Mouse (Mus musculus) liver, embryonic 13.5 days (tissue): ENCODE measurements around the gene E130114P18Rik. TPM values are rescaled to one million over a fixed set of nuclear protein-coding genes. Genes with fewer than 3 reads are reported as not detected.

Experiments
- ATAC-seq: fragments of 200-750 bp; cut with Nextera tagmentation; 2 replicates; pipeline ENCODE4 v1.8.0; 2017; ENCODE audit warnings: low read depth, mild to moderate bottlenecking, moderate number of reproducible peaks, moderate library complexity
- DNase-seq: peaks from one replicate; pipeline ENCODE4 v3.0.0; 2022
- H3K27ac ChIP-seq: fragments of 300-500 bp; sonication (generic); 2 replicates; pipeline ENCODE4 v1.5.1; 2015; ENCODE audit warnings: moderate library complexity, mild to moderate bottlenecking, inconsistent platforms
- H3K27me3 ChIP-seq: fragments of 300-500 bp; sonication (generic); 2 replicates; pipeline ENCODE4 v1.6.1; 2015; ENCODE audit warnings: mild to moderate bottlenecking, inconsistent platforms
- H3K36me3 ChIP-seq: fragments of 300-500 bp; sonication (generic); 2 replicates; pipeline ENCODE4 v1.6.1; 2015; ENCODE audit warnings: mild to moderate bottlenecking, inconsistent platforms
- H3K4me1 ChIP-seq: fragments of 300-500 bp; sonication (generic); replicated peaks from 2 replicates; pipeline ENCODE4 v1.6.1; 2015; ENCODE audit warnings: inconsistent platforms
- H3K4me2 ChIP-seq: fragments of 300-500 bp; sonication (generic); 2 replicates; pipeline ENCODE4 v1.6.1; 2015; ENCODE audit warnings: inconsistent platforms, mild to moderate bottlenecking, moderate library complexity
- H3K4me3 ChIP-seq: fragments of 300-500 bp; sonication (generic); replicated peaks from 2 replicates; pipeline ENCODE4 v1.5.1; 2015; ENCODE audit warnings: mild to moderate bottlenecking, inconsistent platforms
- H3K9ac ChIP-seq: fragments of 300-500 bp; sonication (generic); 2 replicates; pipeline ENCODE4 v1.6.1; 2015; ENCODE audit warnings: mild to moderate bottlenecking, inconsistent platforms
- H3K9me3 ChIP-seq: fragments of 300-500 bp; sonication (generic); replicated peaks from 2 replicates; pipeline ENCODE4 v1.6.1; 2016; ENCODE audit warnings: inconsistent platforms
- WGBS: fragments of 180-500 bp; shearing (Covaris S2); methylation state at CpG from one replicate; pipeline ENCODE4 v1.1.7; 2015; ENCODE audit not compliant: insufficient replicate concordance; 5-methylcytosine and 5-hydroxymethylcytosine counted together
- polyA plus RNA-seq: library from polyadenylated mRNA; unstranded; fragments of >200 nt; fragmentation: Nextera tagmentation; extraction: Ambion mirVana; gene quantifications from 2 replicates; pipeline ENCODE4 v1.2.1, GENCODE M21; 2015

E130114P18Rik gene
- polyA plus RNA-seq, 1 experiment from 2014 or later = 0.09 TPM

GRCm38 (mm10) chr4:97663922-97664321 is 114.0 kb downstream of the E130114P18Rik start:
- ATAC-seq (no peak), DNase-seq (no peak)
- no peak overlapping the region for H3K4me2 ChIP-seq
- no peaks in the 10 kb centered on the region for H3K27me3 ChIP-seq
- no peak overlapping the region for H3K27ac ChIP-seq
- H3K9me3 ChIP-seq = no peaks in the 10 kb centered on the region
- 64% methylated on average over 6 of the region's 6 CpGs for WGBS
- no peak overlapping the region for H3K4me3 ChIP-seq
- H3K9ac ChIP-seq = no peak overlapping the region
- no peaks in the 10 kb centered on the region for H3K4me1 ChIP-seq
- H3K36me3 ChIP-seq = no peaks in the 10 kb centered on the region

GRCm38 (mm10) chr4:97662841-97663240 is 115.0 kb downstream of the E130114P18Rik start:
- 43% methylated on average over 11 of the region's 11 CpGs for WGBS
- H3K27me3 ChIP-seq = no peaks in the 10 kb centered on the region
- no peaks in the 10 kb centered on the region for H3K4me1 ChIP-seq
- no peaks in the 10 kb centered on the region for H3K9me3 ChIP-seq
- ATAC-seq = no peak
- H3K36me3 ChIP-seq = no peaks in the 10 kb centered on the region
- no peak for DNase-seq
- H3K27ac ChIP-seq = no peak overlapping the region
- H3K4me3 ChIP-seq = no peak overlapping the region
- H3K9ac ChIP-seq = no peak overlapping the region
- H3K4me2 ChIP-seq = no peak overlapping the region

GRCm38 (mm10) chr4:97661611-97662273 is 116.1 kb downstream of the E130114P18Rik start:
- H3K4me1 ChIP-seq = no peaks in the 10 kb centered on the region
- H3K36me3 ChIP-seq = no peaks in the 10 kb centered on the region
- H3K4me2 ChIP-seq = no peak overlapping the region
- H3K9me3 ChIP-seq = no peaks in the 10 kb centered on the region
- no peak overlapping the region for H3K9ac ChIP-seq
- no peak overlapping the region for H3K27ac ChIP-seq
- H3K27me3 ChIP-seq = no peaks in the 10 kb centered on the region
- no peak for ATAC-seq
- WGBS = 72% methylated on average over 10 of the region's 10 CpGs
- H3K4me3 ChIP-seq = no peak overlapping the region
- no peak for DNase-seq

DNA sequence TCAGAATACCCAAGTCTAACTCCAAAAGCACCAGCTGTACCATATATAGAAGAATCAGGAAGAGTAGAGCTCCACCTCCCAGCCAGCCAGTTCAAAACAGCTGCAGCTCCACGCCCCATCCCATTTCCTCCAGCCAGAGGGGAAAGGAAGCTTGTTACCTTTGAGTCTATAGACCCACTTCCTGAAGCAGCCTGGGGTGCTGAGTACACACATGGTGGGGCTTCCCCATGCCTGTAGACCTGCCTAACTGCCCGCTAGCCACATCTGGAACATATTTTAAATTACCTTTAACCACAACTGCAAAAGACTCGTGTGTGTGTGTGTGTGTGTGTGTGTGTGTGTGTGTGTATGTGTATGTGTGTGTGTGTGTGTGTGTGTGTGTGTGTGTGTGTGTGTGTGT is 120.3 kb downstream of the E130114P18Rik start:
- H3K36me3 ChIP-seq = no peaks in the 10 kb centered on the region
- no peaks in the 10 kb centered on the region for H3K9me3 ChIP-seq
- no peak overlapping the region for H3K9ac ChIP-seq
- H3K4me3 ChIP-seq = no peak overlapping the region
- DNase-seq (no peak), ATAC-seq (no peak)
- H3K4me1 ChIP-seq = no peaks in the 10 kb centered on the region
- no peak overlapping the region for H3K27ac ChIP-seq
- 37% methylated on average over 3 of the region's 3 CpGs for WGBS
- H3K4me2 ChIP-seq = no peak overlapping the region
- H3K27me3 ChIP-seq = no peaks in the 10 kb centered on the region

DNA sequence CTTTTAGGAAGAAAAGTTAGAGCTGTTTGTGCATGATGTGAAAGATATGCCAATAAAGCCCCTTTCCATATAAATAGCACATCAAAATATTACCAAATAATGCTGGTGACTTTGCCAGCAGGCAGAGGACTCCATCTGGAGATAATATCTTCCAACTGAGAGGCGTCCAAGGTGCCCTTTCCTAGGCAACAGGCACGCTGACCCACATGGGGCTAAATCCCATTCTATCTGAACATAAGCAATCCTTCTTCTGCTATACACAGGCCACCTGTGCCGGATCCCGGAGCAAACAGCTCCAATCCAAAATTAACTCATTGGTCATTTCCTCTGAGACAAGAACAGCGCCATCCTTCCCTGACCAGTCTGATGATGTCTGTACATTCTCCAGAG is 128.3 kb downstream of the E130114P18Rik start:
- DNase-seq (no peak), ATAC-seq (no peak)
- WGBS = 70% methylated on average over 5 of the region's 5 CpGs
- H3K27ac ChIP-seq = no peak overlapping the region
- H3K4me1 ChIP-seq = no peaks in the 10 kb centered on the region
- H3K27me3 ChIP-seq = no peaks in the 10 kb centered on the region
- no peak overlapping the region for H3K9ac ChIP-seq
- no peaks in the 10 kb centered on the region for H3K9me3 ChIP-seq
- H3K4me2 ChIP-seq = no peak overlapping the region
- H3K36me3 ChIP-seq = no peaks in the 10 kb centered on the region
- no peak overlapping the region for H3K4me3 ChIP-seq

DNA sequence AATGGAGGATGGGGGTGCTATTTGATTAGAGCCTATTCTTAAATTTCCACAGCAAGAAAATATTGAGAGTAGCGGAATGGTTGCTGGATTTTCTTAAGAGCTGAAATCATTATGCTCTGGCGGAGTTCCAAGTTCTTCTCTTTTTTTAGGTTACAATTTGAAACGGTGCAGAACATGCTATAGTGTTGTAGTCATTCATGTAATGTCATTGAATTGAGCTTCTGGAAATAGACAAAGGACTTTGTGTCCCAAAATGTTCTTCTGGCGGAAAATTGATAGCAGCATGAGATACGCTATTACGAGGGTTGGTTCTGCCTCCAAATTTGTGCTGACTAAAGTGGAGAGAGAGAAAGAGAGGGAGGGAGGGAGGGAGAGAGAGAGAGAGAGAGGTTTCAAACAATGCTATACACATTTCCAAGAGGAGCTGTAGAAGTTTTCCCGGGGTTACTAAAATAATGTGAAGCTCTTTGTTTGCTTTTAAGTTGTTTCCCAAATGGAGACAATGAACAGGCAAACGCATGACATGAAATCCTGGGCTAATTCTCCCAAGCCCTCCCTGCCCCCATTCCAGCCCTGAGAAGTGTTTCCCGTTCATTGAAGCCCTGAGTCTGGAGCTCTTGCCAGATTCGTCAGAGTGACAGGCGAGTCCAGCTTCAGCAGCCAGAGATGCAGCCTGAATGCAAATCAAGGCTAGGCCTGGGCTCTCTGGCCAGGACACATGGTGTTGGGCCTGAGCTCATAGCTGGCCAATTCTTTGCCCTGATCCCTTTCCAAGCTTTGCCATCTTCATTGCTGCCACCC is 128.9 kb downstream of the E130114P18Rik start:
- H3K9ac ChIP-seq = no peak overlapping the region

DNA sequence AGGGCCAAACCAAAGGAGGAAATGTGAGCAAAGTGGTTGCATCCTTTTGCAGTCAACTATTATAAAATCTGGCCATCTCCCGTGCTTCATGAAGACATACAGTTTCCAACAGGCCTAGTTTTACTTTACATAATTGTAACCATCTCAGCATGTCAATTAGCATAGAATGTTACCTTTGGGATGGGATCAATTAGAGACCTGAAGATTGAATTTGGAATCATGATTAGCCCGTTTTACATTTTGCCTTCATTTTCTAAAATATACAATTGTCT is 129.5 kb downstream of the E130114P18Rik start:
- no peaks in the 10 kb centered on the region for H3K27me3 ChIP-seq
- no peak overlapping the region for H3K9ac ChIP-seq
- no peaks in the 10 kb centered on the region for H3K36me3 ChIP-seq
- ATAC-seq = no peak
- DNase-seq = no peak
- no peak overlapping the region for H3K4me2 ChIP-seq
- H3K4me3 ChIP-seq = no peak overlapping the region
- H3K9me3 ChIP-seq = no peaks in the 10 kb centered on the region
- 47% methylated on average over 2 of the region's 2 CpGs for WGBS
- H3K27ac ChIP-seq = no peak overlapping the region
- no peaks in the 10 kb centered on the region for H3K4me1 ChIP-seq

More for the DNA sequence above, 128.9 kb downstream of the E130114P18Rik start:
- 56% methylated on average over 11 of the region's 11 CpGs for WGBS
- Histone ChIP-seq H3K4me3 (no peak overlapping the region), H3K36me3 (no peaks in the 10 kb centered on the region), H3K4me1 (no peaks in the 10 kb centered on the region), H3K27ac (no peak overlapping the region), H3K4me2 (no peak overlapping the region), H3K9me3 (no peaks in the 10 kb centered on the region), H3K27me3 (no peaks in the 10 kb centered on the region)
- DNase-seq (no peak), ATAC-seq (no peak)

DNA sequence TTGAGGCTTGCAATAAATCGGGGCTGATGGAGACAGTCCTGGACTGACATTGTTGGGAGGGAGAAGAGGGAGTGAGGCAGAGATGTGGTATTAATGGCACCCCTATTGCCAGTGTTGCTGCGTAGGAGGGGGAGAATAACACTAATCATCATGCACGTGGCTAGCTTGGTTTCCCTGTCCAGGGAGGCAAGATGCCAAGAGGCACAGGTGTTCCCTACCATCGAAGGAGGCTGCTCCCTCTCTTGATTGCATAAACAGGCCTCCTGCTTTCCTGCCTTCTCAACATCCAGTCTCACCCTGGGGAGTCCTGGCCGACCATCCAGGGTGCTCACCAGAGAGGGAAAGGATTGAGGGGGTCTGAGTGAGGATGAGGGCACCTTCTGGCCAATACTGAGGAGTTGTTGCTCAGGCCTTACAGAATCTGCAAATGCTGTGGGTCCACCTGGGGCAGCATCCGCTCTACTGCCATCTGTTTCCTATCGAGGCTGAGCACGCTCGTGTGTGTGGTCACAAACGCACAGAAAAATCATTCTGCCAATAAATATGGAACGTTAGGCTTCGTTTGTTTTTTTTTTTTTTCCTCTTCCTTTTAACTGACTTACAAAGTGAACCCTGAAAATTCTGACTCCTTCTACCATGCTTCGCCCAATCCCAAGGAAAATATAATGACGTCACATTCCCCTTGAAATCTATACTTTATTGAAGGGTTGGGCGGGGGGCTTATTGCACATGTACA is 130.0 kb downstream of the E130114P18Rik start:
- H3K36me3 ChIP-seq = no peaks in the 10 kb centered on the region
- WGBS = 53% methylated on average over 15 of the region's 15 CpGs
- H3K9me3 ChIP-seq = no peaks in the 10 kb centered on the region
- no peak overlapping the region for H3K4me3 ChIP-seq
- DNase-seq (no peak), ATAC-seq (no peak)
- H3K27me3 ChIP-seq = no peaks in the 10 kb centered on the region
- no peak overlapping the region for H3K27ac ChIP-seq
- H3K9ac ChIP-seq = no peak overlapping the region
- H3K4me1 ChIP-seq = no peaks in the 10 kb centered on the region
- H3K4me2 ChIP-seq = no peak overlapping the region

- no peak overlapping the region for H3K9ac ChIP-seq
- H3K27ac ChIP-seq = no peak overlapping the region
- ATAC-seq (no peak), DNase-seq (no peak)
- H3K27me3 ChIP-seq = no peaks in the 10 kb centered on the region
- WGBS = 64% methylated on average over 4 of the region's 4 CpGs
- H3K36me3 ChIP-seq = no peaks in the 10 kb centered on the region
- H3K4me1 ChIP-seq = no peaks in the 10 kb centered on the region
- no peak overlapping the region for H3K4me2 ChIP-seq
- H3K9me3 ChIP-seq = no peaks in the 10 kb centered on the region
- H3K4me3 ChIP-seq = no peak overlapping the region
These were observed 130.6 kb downstream of the E130114P18Rik start for GRCm38 (mm10) chr4:97647236-97647635.

- ATAC-seq = no peak; the same call in 1 of the 2 replicates
These were observed 137.5 kb downstream of the E130114P18Rik start for GRCm38 (mm10) chr4:97640385-97640784.

GRCm38 (mm10) chr4:97636569-97636968 is 141.3 kb downstream of the E130114P18Rik start:
- no peaks in the 10 kb centered on the region for H3K9me3 ChIP-seq
- DNase-seq = no peak
- H3K36me3 ChIP-seq = no peaks in the 10 kb centered on the region
- H3K4me3 ChIP-seq = no peak overlapping the region
- no peak overlapping the region for H3K27ac ChIP-seq
- H3K4me1 ChIP-seq = peaks cover 6% of the 10 kb centered on the region; the same call in 1 of the 2 replicates
- peak; percentile 39; the same call in 1 of the 2 replicates for ATAC-seq
- no peak overlapping the region for H3K4me2 ChIP-seq
- WGBS = 62% methylated on average over 1 of the region's 1 CpGs
- H3K27me3 ChIP-seq = no peaks in the 10 kb centered on the region
- H3K9ac ChIP-seq = no peak overlapping the region

More at GRCm38 (mm10) chr4:97640385-97640784, 137.5 kb downstream of the E130114P18Rik start:
- no peak overlapping the region for H3K27ac ChIP-seq
- DNase-seq = no peak
- H3K27me3 ChIP-seq = no peaks in the 10 kb centered on the region
- H3K4me3 ChIP-seq = no peak overlapping the region
- no peaks in the 10 kb centered on the region for H3K36me3 ChIP-seq
- WGBS = 9% methylated on average over 3 of the region's 3 CpGs
- H3K9me3 ChIP-seq = no peaks in the 10 kb centered on the region
- H3K4me1 ChIP-seq = peaks cover 6% of the 10 kb centered on the region; the same call in 1 of the 2 replicates
- no peak overlapping the region for H3K9ac ChIP-seq
- H3K4me2 ChIP-seq = no peak overlapping the region
